Mouse (Mus musculus) cerebellum, postnatal 25 days (tissue): ENCODE measurements around the gene Trappc1.

Experiments used
- DNase-seq, 2 experiments: peaks; one replicate each; pipeline ENCODE4 v3.0.0; 2021; ENCODE audit warnings: mixed read lengths in 2 of 2

Trappc1 gene

DNA sequence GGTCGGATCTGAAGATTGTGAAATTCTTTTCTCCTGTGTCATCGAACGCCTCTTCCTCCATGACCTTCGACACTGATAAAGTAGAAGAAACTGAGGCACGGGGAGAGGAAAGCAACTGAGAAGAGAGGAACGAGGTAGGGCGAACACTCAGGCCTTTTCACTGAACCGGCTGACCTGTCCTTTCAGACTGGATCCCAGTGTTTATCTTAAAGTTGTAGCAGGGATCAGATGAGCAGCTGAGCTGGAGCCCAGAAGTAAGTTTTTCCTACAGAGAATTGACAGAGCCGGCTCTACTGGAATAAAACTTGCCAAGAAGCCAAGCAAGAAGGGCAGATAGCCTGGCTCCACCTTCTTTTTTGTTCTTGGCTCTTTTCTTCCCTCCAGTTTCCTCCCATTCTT, 47.0 kb downstream of the Trappc1 start:
- no peak for DNase-seq

GRCm38 (mm10) chr11:69371601-69372000, 47.8 kb downstream of the Trappc1 start:
- DNase-seq = no peak

DNA sequence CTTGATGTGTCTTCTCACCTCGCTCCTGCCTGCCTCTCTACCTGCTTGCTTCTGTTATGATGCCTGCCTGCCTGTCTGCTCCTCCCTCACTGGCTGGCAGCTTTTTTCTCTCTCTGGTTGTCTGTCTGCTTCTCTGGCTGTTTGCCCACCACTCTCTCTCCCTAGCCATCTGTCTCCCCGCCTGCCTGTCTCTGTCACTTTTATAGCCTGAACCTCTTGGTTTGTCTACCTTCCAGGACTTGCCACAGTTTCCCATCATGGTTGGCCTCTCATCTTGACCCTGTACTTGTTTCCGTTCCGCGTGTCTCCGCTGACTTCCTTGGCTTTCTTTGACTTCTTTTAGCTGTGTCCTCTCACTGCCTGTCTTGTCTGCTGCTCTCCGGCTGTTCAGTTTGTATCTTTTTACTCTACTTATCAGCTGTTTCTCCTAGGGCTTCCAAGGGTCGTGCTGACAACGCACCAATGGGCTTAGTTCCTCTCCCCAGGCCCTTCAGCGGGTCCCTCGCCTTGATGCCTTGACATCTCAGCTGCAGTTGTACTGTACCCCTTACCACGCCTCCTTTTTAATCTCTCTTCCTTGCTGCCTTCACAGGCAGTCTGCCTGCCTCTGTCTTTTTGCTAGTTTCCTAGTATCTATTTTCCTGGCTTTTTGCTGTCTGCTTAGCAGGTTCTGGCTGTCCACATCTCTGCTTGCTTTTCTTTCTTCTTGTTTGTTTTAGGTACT, 48.4 kb downstream of the Trappc1 start:
- DNase-seq = peak; percentile 90 to 93

DNA sequence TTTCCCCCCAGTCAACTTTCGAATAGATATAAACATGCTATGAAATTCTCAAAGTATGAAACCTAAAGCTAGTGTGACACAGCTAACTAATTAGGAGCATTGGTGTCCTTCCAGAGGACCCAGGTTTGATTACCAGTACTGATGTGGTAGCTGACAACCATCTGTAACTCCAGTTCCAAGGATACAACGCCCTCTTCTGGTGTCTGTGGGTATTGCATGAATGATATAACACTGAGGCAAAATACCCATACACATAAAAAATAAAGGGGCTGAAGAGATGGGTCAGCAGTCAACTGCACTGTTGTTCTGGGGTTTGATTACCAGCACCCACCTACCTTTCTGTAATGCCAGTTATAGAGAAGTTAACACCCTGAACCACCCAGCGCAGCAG, 49.0 kb downstream of the Trappc1 start:
- peak in 1 of 2 experiments; percentile 44 for DNase-seq

DNA sequence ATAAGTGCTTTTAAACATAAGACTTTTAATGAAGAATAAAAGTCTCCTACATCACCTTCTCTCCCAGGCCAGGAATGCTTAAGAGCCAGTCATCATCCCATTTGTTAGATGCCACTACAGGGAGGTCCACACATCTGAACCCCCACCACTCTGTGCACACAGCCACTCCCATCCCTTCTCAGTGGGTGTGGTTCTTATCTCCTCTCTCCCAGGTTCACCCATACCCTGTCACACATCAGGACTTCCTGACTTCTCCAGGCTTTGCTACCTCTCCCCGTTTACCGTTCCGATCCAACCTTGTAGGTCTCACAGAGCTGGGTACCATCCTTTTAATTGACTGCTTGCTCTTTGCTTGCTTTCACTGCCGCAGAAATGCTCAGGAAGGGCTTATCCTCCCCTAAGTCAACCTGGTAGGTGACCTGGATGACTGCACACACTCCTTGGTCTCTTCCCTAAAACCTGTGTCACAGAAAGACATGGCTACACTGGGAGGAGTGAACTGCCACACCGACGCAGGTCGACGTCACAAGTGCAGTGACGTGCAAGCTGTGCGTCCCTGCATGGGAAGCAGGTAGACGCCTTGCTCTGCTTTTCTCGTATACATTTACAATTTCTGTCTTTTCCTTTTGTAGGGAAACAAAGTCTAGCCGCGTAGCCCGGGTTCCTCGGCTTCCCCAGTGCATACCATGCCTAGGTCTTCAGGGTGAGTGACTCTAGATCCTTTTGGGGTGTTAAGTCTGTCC, 49.6 kb downstream of the Trappc1 start:
- no peak for DNase-seq
